Mouse (Mus musculus) brown adipose tissue, adult 24 weeks (tissue): ENCODE measurements around the gene Pld6. TPM values are rescaled to one million over a fixed set of nuclear protein-coding genes. Genes with fewer than 3 reads are reported as not detected.
A peak's percentile ranks its signal among the peaks of the same experiment; 100 is the strongest.

Experiments used
- H3K27ac ChIP-seq: fragments of 200-500 bp; replicated peaks from 2 replicates; pipeline ENCODE4 v1.5.1; 2012; ENCODE audit warnings: low read depth, mild to moderate bottlenecking, low read length
- H3K4me1 ChIP-seq: fragments of 200-500 bp; 2 replicates; pipeline ENCODE4 v1.6.1; 2012; ENCODE audit warnings: low read length, mixed read lengths; ENCODE audit not compliant: control insufficient read depth, insufficient read depth, insufficient read length
- H3K4me3 ChIP-seq: fragments of 200-500 bp; 2 replicates; pipeline ENCODE4 v1.5.1; 2012; ENCODE audit warnings: low read depth, mild to moderate bottlenecking, low read length, moderate library complexity; ENCODE audit not compliant: insufficient read depth
- polyA plus RNA-seq: library from polyadenylated mRNA; stranded (reverse); fragments of >200 nt; gene quantifications from 2 replicates; pipeline ENCODE4 v1.2.4, GENCODE M21; 2012; ENCODE audit not compliant: missing spikeins, insufficient read depth, insufficient read length

The Pld6 gene
- polyA plus RNA-seq, 1 experiment: 3.8 TPM

DNA sequence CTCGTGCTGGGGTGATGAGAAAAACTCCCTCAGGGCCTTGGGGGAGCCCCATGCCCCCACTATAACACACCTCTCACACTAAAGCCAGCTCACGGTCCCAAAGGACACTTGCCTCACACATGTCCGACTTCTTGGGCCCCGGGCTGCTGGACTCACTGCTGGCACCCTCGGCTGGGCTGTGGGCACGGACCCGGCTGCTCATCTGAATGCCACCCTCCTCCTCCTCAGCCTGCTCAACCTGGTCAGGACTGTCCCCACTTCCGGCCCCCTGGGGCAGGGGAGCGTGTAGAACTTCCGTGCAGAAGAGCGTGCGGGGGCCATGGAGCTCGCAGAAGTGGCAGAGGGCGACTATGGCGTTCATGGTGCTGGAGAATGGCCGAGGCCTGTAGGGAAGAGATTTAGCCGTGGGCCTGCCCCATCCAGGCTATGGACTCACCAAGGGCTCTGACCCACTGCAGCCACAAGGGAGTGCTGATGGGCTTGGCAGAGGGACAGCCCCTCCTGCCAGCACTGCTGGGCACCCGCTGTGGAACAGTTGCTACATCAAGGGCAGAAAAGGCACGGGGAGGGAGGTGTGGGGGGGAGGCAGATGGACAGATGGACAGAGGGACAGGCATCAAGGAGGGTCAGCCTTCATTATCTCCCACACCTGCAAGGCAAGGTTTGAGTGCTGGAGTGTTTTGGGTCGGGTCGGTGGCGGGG is 17.1 kb upstream of the Pld6 start:
- no peak overlapping the region for H3K4me3 ChIP-seq
- peak overlapping the region; percentile 35 for H3K27ac ChIP-seq
- H3K4me1 ChIP-seq: peaks cover 5% of the 10 kb centered on the region

GRCm38 (mm10) chr11:59803516-59803915 is 16.1 kb upstream of the Pld6 start:
- no peak overlapping the region for H3K4me3 ChIP-seq
- H3K27ac ChIP-seq: no peak overlapping the region
- peaks cover 2% of the 10 kb centered on the region for H3K4me1 ChIP-seq

DNA sequence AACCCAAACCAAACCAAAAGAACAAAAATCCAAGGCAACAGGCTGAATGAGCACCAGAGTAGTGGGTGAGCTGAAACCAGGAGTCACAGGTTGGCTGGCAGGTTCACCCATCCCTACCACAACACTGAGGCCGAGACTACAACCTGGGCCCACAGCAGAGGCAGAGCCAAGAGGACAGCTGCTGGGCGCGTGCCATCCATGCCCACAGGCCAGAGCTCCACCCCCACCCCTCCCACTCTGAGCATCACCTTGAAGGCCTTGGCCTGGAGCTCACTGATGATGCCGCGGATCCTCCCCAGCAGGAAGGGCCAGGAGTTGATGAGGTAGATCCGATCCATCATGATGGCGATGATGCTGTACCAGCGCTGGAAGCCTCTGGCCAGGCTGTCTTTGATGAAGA is 14.4 kb upstream of the Pld6 start:
- no peak overlapping the region for H3K27ac ChIP-seq
- no peaks in the 10 kb centered on the region; the same call in 1 of the 2 replicates for H3K4me1 ChIP-seq
- H3K4me3 ChIP-seq: no peak overlapping the region

GRCm38 (mm10) chr11:59800412-59800811 is 13.0 kb upstream of the Pld6 start:
- H3K4me1 ChIP-seq: no peaks in the 10 kb centered on the region; the same call in 1 of the 2 replicates
- no peak overlapping the region for H3K27ac ChIP-seq
- no peak overlapping the region for H3K4me3 ChIP-seq

- Histone ChIP-seq H3K4me1 (no peaks in the 10 kb centered on the region), H3K27ac (no peak overlapping the region), H3K4me3 (no peak overlapping the region)
Measured at GRCm38 (mm10) chr11:59793390-59793789, 5.9 kb upstream of the Pld6 start.

GRCm38 (mm10) chr11:59789311-59789710 is 1.9 kb upstream of the Pld6 start:
- no peaks in the 10 kb centered on the region; the same call in 1 of the 2 replicates for H3K4me1 ChIP-seq
- no peak overlapping the region for H3K4me3 ChIP-seq
- H3K27ac ChIP-seq: no peak overlapping the region

DNA sequence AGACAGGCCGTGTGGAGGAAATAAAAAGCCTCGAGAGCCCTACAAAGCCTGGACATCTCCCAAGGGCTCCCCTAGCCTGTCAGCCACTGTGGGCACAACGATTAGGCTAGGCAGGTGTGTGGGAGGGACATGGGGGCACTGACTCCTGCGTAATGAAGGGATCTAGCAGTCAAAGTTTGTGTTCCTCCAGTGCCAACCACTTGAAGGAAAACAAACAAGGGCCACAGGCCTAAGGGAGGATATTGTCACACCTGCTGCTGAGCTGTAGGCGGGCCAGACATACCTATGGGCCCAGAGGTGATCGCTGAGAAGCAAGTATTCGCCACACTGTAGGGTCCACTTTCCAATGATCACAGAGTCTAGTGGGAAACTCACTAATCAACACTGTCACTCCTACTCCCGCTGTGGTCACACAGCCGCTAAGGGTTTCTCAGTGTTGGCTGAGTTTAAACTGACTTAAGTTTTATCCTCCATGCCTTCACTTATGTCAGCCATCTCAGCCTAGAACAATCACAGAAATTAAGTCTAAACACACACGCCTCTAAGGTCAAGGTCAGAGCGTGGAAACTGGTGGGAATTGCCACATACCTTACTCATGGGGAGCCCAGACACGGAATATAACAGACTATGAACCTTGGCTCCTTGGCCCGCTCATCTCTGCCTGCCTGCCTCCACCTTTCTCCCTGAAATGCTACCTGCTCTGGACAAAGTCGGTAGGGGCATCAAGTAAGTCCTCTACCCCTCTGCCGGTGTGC is 824 bp downstream of the Pld6 start:
- Histone ChIP-seq H3K27ac (no peak overlapping the region), H3K4me3 (peak overlapping the region; percentile 59)

DNA sequence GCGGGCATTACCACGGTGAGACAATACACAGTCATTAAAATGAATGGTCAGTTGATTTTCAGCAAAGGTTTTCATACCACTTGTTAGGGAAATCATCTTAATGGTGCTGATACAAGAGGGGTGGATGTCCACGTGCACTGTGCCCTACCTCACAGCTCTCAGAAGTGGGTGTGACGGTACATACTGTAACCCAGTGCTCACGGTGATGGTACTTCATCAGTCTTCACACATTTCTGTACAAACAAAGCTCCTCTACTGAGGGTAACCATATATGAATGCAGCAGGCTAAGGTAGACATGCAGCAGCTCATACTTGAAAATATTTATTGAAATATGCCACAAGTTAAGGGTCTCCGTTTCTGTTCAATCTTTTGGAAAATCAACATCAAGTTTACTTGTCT is 3.9 kb downstream of the Pld6 start:
- no peak overlapping the region for H3K27ac ChIP-seq

More for the DNA sequence above, 824 bp downstream of the Pld6 start:
- no peaks in the 10 kb centered on the region; the same call in 1 of the 2 replicates for H3K4me1 ChIP-seq

GRCm38 (mm10) chr11:59782091-59782590 is 5.3 kb downstream of the Pld6 start:
- no peak overlapping the region for H3K4me3 ChIP-seq
- no peak overlapping the region for H3K27ac ChIP-seq
- no peaks in the 10 kb centered on the region for H3K4me1 ChIP-seq

More for the DNA sequence above, 3.9 kb downstream of the Pld6 start:
- H3K4me1 ChIP-seq: no peaks in the 10 kb centered on the region; the same call in 1 of the 2 replicates
- H3K4me3 ChIP-seq: no peak overlapping the region

DNA sequence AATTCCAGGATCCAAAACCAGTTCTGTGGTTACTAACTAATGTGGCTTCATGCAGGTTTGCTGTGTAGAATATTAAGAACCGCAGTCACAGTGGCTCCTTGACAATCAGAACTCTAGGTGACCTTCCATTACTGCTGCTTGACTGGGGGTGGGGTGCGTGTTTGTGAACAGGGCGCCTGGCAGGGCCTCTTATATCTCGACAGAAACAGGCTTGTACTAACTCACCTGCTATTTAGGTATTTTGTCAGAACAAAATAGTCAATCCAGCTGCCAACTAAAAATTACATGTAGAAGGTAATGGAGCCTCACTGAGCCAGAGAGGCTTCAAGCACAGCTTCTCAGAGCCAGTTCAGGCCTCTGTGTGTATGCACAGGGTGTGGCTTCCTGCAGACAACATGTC is 7.2 kb downstream of the Pld6 start:
- H3K4me1 ChIP-seq: no peaks in the 10 kb centered on the region
- no peak overlapping the region for H3K27ac ChIP-seq
- no peak overlapping the region for H3K4me3 ChIP-seq

DNA sequence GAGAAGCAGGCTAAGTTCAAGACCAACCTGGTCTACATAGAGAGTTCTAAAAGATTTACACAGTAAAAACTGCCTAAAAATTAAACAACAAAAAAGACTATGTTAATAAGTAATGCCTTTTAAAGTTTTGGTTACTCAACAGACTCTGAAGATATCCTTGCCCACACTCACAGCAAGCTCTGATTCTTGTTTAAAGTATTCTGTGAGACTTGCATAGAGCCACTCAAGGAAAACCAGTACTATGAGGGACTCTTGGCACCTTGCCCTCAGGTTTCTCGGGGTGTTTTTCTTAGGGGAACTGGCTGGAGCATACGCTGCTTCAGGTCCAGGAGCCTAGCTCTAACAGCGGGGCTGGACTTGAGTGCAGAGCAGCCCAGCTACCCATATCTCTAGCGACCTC is 8.0 kb downstream of the Pld6 start:
- Histone ChIP-seq H3K27ac (no peak overlapping the region), H3K4me1 (no peaks in the 10 kb centered on the region)

GRCm38 (mm10) chr11:59778874-59779223 is 8.6 kb downstream of the Pld6 start:
- Histone ChIP-seq H3K27ac (no peak overlapping the region), H3K4me3 (no peak overlapping the region)

More for the DNA sequence above, 8.0 kb downstream of the Pld6 start:
- H3K4me3 ChIP-seq: no peak overlapping the region

DNA sequence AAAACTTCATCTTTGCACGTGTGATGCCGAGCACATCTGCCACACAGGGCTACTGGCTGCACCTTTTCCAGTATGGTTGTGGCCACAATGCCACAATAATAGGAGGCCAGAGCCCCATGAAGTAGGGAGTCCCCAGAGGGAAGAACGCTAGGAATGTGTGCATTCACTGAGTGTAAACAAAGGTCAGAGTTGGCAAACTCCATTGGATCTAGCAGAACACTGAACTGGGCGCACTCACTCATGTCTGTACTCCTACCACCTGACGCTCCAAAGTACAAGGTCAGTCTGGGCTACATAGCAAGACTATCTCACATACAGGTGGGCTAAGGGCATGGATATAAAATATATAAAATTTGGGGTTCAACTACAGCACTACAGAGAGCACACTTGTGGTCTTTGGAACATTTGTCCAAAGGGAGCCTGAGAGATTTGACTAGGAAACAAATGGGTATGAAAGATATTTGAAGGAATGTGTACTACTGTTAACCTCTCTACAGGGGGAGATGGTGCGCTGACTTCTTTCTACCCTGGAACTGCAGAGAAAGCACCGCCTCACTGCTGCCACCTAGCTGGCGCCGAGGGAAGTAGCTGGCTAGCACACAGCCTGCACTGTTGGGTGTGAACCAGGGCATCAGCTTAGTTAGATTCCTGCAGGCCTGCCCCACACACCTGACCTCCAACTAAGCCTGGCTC is 9.1 kb downstream of the Pld6 start:
- Histone ChIP-seq H3K4me1 (no peaks in the 10 kb centered on the region), H3K4me3 (no peak overlapping the region), H3K27ac (no peak overlapping the region)

More at GRCm38 (mm10) chr11:59778874-59779223, 8.6 kb downstream of the Pld6 start:
- no peaks in the 10 kb centered on the region for H3K4me1 ChIP-seq

DNA sequence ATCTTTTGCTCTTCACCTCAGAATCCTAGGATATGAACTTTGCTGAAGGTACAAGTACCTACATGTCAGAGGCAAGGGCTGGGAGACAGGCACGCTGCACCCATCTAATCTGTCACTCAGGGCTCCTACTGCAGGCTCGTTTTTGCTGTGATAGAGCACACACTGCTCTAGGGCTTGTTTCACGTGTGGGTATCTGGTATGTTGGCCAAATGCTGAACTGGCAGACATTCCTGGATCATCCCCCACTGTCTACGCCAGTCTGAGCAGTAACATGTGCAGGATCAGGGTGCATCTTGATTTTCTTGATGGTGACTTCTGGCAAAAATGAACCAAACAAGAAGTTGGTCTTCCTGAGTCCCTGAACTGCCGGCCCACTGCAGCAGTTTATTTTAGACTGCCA is 10.2 kb downstream of the Pld6 start:
- H3K4me1 ChIP-seq: no peaks in the 10 kb centered on the region
- no peak overlapping the region for H3K27ac ChIP-seq
- no peak overlapping the region for H3K4me3 ChIP-seq

- no peak overlapping the region for H3K27ac ChIP-seq
- no peak overlapping the region for H3K4me3 ChIP-seq
- H3K4me1 ChIP-seq: no peaks in the 10 kb centered on the region
Measured at GRCm38 (mm10) chr11:59775435-59776148, 11.9 kb downstream of the Pld6 start.
